Mouse (Mus musculus): Measurements from ENCODE around the gene Cracr2a. TPM values are rescaled to one million over a fixed set of nuclear protein-coding genes. Genes with fewer than 3 reads are reported as not detected.

Gene Cracr2a
- polyA plus RNA-seq, 1 experiment: 12.7 TPM

DNA sequence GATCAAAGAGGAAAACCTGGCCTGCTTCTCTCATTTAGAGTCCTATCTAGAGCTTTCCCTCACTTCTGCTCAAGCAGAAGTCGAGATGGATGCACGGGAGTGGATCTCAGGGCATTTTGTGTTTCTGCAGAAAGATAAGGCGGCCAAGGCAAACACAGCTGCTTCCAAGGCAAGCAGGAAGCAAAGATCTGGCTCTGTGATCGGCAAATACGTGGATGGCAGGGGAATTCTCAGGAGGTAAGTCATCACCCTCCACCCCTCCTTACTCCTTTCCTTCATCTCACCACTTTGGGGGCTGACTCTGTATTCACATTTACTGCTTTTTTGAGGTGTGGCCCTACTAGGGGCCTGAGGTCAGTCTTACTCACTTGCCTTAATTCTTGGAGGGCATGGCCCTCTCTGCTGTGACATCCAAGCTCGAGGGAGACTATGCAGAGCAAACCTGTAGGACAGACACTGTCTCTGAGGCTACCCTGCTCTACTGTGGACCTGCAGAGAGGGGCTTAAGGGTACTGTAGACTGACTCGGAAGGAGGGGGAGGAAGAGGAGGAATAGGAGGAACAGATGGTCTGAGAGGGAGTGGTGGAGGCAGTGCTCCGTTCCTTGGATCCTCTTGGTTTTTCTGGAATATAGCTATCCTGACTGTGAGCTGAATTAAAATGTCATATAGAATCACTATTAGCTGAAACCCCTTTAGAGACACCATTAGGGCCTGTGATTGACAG lies 80.1 kb downstream of the Cracr2a start:
- no peaks in the 10 kb centered on the region for H3K4me1 ChIP-seq (ENCODE audit: control insufficient read depth, insufficient read depth, low read length)
- DNase-seq: no peak
- 48% methylated on average over 8 of the region's 8 CpGs for WGBS
- TF ChIP-seq CTCF (IDR thresholded peaks at IDR 0.05; ENCODE audit: insufficient read depth, low read length) (no peak), POLR2A (IDR thresholded peaks at IDR 0.05; ENCODE audit: borderline replicate concordance, extremely low read depth, low read depth, low read length) (no peak)
- no peak overlapping the region for H3K4me3 ChIP-seq (replicated peaks; ENCODE audit: extremely low read depth, low read depth, low read length)

GRCm38 (mm10) chr6:127655988-127656387 lies 94.8 kb downstream of the Cracr2a start:
- TF ChIP-seq POLR2A (IDR thresholded peaks at IDR 0.05; ENCODE audit: borderline replicate concordance, extremely low read depth, low read depth, low read length) (no peak), CTCF (IDR thresholded peaks at IDR 0.05; ENCODE audit: insufficient read depth, low read length) (no peak)
- 61% methylated on average over 4 of the region's 4 CpGs for WGBS
- DNase-seq: no peak
- Histone ChIP-seq H3K4me1 (ENCODE audit: control insufficient read depth, insufficient read depth, low read length) (peaks cover 2% of the 10 kb centered on the region; the same call in 1 of the 2 replicates), H3K4me3 (replicated peaks; ENCODE audit: extremely low read depth, low read depth, low read length) (no peak overlapping the region)

- Histone ChIP-seq H3K4me1 (ENCODE audit: control insufficient read depth, insufficient read depth, low read length) (peaks cover 2% of the 10 kb centered on the region; the same call in 1 of the 2 replicates), H3K4me3 (replicated peaks; ENCODE audit: extremely low read depth, low read depth, low read length) (no peak overlapping the region)
- DNase-seq: no peak
- TF ChIP-seq CTCF (IDR thresholded peaks at IDR 0.05; ENCODE audit: insufficient read depth, low read length) (no peak), POLR2A (IDR thresholded peaks at IDR 0.05; ENCODE audit: borderline replicate concordance, extremely low read depth, low read depth, low read length) (no peak)
- WGBS: 90% methylated on average over 11 of the region's 11 CpGs
These were observed 96.0 kb downstream of the Cracr2a start for GRCm38 (mm10) chr6:127657152-127657551.

DNA sequence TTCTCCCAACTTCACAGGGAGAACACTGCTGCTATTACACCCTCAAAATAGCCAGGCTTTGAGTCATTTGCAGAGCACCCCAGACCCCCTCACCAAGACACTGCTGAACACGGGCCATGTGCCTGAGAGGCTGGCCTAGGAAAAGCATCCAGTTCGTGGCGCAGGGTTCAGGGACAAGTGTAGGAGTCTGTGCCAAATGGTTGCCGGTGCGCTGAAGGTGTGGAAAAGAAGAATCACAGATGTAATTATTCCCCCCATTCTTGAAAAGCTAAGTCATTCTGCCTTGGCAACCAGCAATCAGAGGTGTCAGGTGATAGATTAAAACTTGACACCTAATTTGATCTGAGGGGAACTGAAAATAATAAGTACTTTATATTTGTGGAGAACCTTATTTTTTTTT lies 98.3 kb downstream of the Cracr2a start:
- no peak for TF ChIP-seq POLR2A (IDR thresholded peaks at IDR 0.05; ENCODE audit: borderline replicate concordance, extremely low read depth, low read depth, low read length)
- TF ChIP-seq CTCF (IDR thresholded peaks at IDR 0.05; ENCODE audit: insufficient read depth, low read length): no peak
- 77% methylated on average over 5 of the region's 5 CpGs for WGBS
- H3K4me1 ChIP-seq (ENCODE audit: control insufficient read depth, insufficient read depth, low read length): peaks cover 2% of the 10 kb centered on the region; the same call in 1 of the 2 replicates
- H3K4me3 ChIP-seq (replicated peaks; ENCODE audit: extremely low read depth, low read depth, low read length): no peak overlapping the region
- DNase-seq: no peak

GRCm38 (mm10) chr6:127659966-127660365 lies 98.8 kb downstream of the Cracr2a start:
- WGBS: 60% methylated on average over 4 of the region's 4 CpGs
- TF ChIP-seq POLR2A (IDR thresholded peaks at IDR 0.05; ENCODE audit: borderline replicate concordance, extremely low read depth, low read depth, low read length): no peak
- TF ChIP-seq CTCF (IDR thresholded peaks at IDR 0.05; ENCODE audit: insufficient read depth, low read length): no peak
- DNase-seq: no peak
- Histone ChIP-seq H3K4me1 (ENCODE audit: control insufficient read depth, insufficient read depth, low read length) (peaks cover 2% of the 10 kb centered on the region; the same call in 1 of the 2 replicates), H3K4me3 (replicated peaks; ENCODE audit: extremely low read depth, low read depth, low read length) (no peak overlapping the region)

DNA sequence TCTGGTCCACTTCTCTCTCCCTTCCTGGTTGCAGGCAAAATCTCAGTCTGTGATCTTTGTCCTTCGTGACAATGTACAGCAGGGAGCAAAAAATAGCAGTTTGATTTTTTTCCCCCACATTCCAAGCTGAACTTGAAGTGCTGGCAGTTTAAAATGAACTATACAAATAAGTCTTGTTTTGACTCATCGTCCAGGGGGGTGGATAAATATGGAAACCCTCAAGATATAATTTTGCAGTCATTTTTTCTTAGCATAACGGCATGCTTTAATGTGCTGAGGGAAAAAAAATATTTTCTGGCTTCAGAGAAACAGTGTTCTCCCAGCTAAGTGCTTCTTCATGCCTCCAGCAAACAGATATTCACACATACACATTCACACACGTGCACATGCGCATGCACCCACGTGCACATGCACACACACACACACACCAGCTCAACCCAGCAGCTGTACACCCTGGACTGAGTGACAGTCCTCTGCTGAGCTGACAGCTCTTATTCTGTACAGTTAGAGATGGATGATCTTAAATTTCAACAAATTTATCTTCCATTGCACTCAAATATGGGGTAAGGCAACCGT lies 100.7 kb downstream of the Cracr2a start:
- Histone ChIP-seq H3K4me3 (replicated peaks; ENCODE audit: extremely low read depth, low read depth, low read length) (no peak overlapping the region), H3K4me1 (ENCODE audit: control insufficient read depth, insufficient read depth, low read length) (peaks cover 2% of the 10 kb centered on the region; the same call in 1 of the 2 replicates)
- 74% methylated on average over 7 of the region's 7 CpGs for WGBS
- TF ChIP-seq CTCF (IDR thresholded peaks at IDR 0.05; ENCODE audit: insufficient read depth, low read length): no peak
- TF ChIP-seq POLR2A (IDR thresholded peaks at IDR 0.05; ENCODE audit: borderline replicate concordance, extremely low read depth, low read depth, low read length): no peak
- no peak for DNase-seq

DNA sequence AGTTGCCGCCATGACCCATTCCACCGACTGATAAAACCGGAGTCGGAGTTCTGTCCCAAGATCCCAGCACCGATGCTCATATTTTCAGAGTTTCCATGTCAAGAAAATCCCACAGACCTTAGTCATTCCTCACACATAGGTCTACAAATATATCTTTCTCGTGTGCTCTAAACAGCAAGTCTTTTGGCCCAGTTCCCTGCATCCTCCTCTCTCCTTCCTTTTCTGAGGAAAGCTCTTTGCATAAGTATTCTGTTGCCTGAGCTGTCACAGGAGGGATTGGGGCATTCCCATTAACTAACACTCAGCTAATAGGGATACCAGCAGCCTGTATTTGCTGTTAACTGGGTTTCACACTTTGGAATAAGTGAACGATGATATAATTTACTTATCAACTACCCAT lies 102.1 kb downstream of the Cracr2a start:
- WGBS: 66% methylated on average over 7 of the region's 7 CpGs

DNA sequence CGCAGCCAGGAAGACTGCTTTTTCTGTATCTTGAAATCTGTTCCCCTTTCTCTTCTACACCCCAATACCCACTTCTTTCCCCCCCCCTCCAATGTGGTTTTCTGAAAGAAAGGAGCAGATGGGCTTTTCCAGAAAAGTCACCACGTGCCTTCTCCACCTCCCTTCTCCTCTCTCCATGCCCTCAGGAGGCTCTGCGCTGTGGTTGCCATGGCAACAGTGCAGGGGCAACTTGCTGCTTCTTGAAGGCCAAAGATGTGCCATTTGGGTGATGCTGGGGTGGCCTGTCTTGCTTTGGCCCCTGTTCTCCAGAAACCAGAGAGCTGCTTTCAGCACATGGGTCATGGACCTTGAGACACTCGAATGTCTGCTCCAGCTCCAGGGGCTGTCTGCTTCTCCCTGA lies 108.2 kb downstream of the Cracr2a start:
- 74% methylated on average over 4 of the region's 4 CpGs for WGBS
- DNase-seq: no peak
- no peaks in the 10 kb centered on the region for H3K4me1 ChIP-seq (ENCODE audit: control insufficient read depth, insufficient read depth, low read length)
- H3K4me3 ChIP-seq (replicated peaks; ENCODE audit: extremely low read depth, low read depth, low read length): no peak overlapping the region
- TF ChIP-seq POLR2A (IDR thresholded peaks at IDR 0.05; ENCODE audit: borderline replicate concordance, extremely low read depth, low read depth, low read length) (no peak), CTCF (IDR thresholded peaks at IDR 0.05; ENCODE audit: insufficient read depth, low read length) (no peak)

More for the DNA sequence above, 102.1 kb downstream of the Cracr2a start:
- H3K4me3 ChIP-seq (replicated peaks; ENCODE audit: extremely low read depth, low read depth, low read length): no peak overlapping the region
- no peaks in the 10 kb centered on the region for H3K4me1 ChIP-seq (ENCODE audit: control insufficient read depth, insufficient read depth, low read length)
- no peak for TF ChIP-seq CTCF (IDR thresholded peaks at IDR 0.05; ENCODE audit: insufficient read depth, low read length)
- TF ChIP-seq POLR2A (IDR thresholded peaks at IDR 0.05; ENCODE audit: borderline replicate concordance, extremely low read depth, low read depth, low read length): no peak
- no peak for DNase-seq

DNA sequence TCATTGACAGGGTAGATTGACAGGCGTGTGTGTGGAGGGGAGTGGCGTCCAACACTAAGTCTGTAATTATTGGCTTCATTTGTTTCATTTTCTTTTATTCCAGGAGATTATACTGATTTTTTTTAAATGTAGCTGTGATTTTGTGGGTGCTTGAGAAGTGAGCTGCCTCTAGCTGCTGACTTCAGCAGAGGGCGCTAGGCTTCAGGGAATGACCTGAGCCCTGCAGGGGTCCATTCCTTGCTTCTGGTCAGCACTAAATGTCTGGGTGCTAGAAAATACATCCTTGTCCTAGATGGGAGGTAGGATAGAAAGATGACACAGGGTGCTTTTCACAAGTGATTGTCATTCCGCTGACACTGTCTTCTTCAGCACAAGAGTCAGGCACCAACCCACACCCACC lies 108.9 kb downstream of the Cracr2a start:
- no peak for TF ChIP-seq POLR2A (IDR thresholded peaks at IDR 0.05; ENCODE audit: borderline replicate concordance, extremely low read depth, low read depth, low read length)
- 88% methylated on average over 4 of the region's 4 CpGs for WGBS
- Histone ChIP-seq H3K4me3 (replicated peaks; ENCODE audit: extremely low read depth, low read depth, low read length) (no peak overlapping the region), H3K4me1 (ENCODE audit: control insufficient read depth, insufficient read depth, low read length) (no peaks in the 10 kb centered on the region)
- DNase-seq: no peak

DNA sequence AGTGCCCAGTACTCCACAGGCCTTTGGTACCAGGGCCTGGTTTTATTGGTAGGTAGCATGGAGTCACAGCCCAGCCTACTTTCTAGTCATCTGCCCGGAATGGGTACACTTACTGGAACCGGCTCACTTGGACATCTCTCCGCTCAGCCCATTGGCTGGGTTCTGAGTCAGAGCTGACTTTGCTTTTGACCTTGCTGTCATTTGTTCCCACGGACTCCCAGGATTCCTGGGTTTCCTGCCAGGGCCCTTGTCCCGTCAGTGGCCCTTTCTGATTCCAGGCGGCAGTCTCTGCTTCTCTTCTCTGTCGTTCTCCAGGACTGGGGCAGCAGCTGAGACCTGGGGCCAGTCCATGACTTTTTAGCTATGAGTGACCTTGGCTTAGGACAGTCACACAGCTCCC lies 110.9 kb downstream of the Cracr2a start:
- no peak overlapping the region for H3K4me3 ChIP-seq (replicated peaks; ENCODE audit: extremely low read depth, low read depth, low read length)
- no peaks in the 10 kb centered on the region for H3K4me1 ChIP-seq (ENCODE audit: control insufficient read depth, insufficient read depth, low read length)
- no peak for DNase-seq
- 59% methylated on average over 7 of the region's 7 CpGs for WGBS
- TF ChIP-seq POLR2A (IDR thresholded peaks at IDR 0.05; ENCODE audit: borderline replicate concordance, extremely low read depth, low read depth, low read length): no peak
- TF ChIP-seq CTCF (IDR thresholded peaks at IDR 0.05; ENCODE audit: insufficient read depth, low read length): no peak

Measured in lung, adult 2 months (tissue).